Mouse (Mus musculus) heart, embryonic 15.5 days (tissue): ENCODE results near the gene Gm21983. TPM values are rescaled to one million over a fixed set of nuclear protein-coding genes. Genes with fewer than 3 reads are reported as not detected.

Experiments used
- ATAC-seq: fragments of 200-750 bp; cut with Nextera tagmentation; replicated peaks from 2 replicates; pipeline ENCODE4 v1.8.0; 2017; ENCODE audit warnings: low read depth, moderate TSS enrichment; ENCODE audit not compliant: insufficient number of reproducible peaks, insufficient read depth, low FRiP score
- H3K27ac ChIP-seq: fragments of 300-500 bp; sonication (generic); 2 replicates; pipeline ENCODE4 v1.5.1; 2015; ENCODE audit warnings: mild to moderate bottlenecking, inconsistent platforms
- H3K27me3 ChIP-seq: fragments of 300-500 bp; sonication (generic); 2 replicates; pipeline ENCODE4 v1.6.1; 2015; ENCODE audit warnings: inconsistent platforms
- H3K36me3 ChIP-seq: fragments of 300-500 bp; sonication (generic); 2 replicates; pipeline ENCODE4 v1.6.1; 2015; ENCODE audit warnings: mild to moderate bottlenecking, inconsistent platforms
- H3K4me1 ChIP-seq: fragments of 300-500 bp; sonication (generic); replicated peaks from 2 replicates; pipeline ENCODE4 v1.6.1; 2015; ENCODE audit warnings: inconsistent platforms
- H3K4me2 ChIP-seq: fragments of 300-500 bp; sonication (generic); 2 replicates; pipeline ENCODE4 v1.6.1; 2015; ENCODE audit warnings: inconsistent platforms, mild to moderate bottlenecking, moderate library complexity
- H3K4me3 ChIP-seq: fragments of 300-500 bp; sonication (generic); 2 replicates; pipeline ENCODE4 v1.5.1; 2015; ENCODE audit warnings: mild to moderate bottlenecking, inconsistent platforms
- H3K9ac ChIP-seq: fragments of 300-500 bp; sonication (generic); 2 replicates; pipeline ENCODE4 v1.6.1; 2015; ENCODE audit warnings: mild to moderate bottlenecking, inconsistent platforms
- H3K9me3 ChIP-seq: fragments of 300-500 bp; sonication (generic); replicated peaks from 2 replicates; pipeline ENCODE4 v1.6.1; 2016; ENCODE audit warnings: inconsistent platforms
- WGBS: fragments of 180-500 bp; shearing (Covaris S2); methylation state at CpG from one replicate; pipeline ENCODE4 v1.1.7; 2015; ENCODE audit warnings: mixed read lengths; 5-methylcytosine and 5-hydroxymethylcytosine counted together
- polyA plus RNA-seq: library from polyadenylated mRNA; unstranded; fragments of >200 nt; fragmentation: Nextera tagmentation; extraction: Ambion mirVana; gene quantifications from 2 replicates; pipeline ENCODE4 v1.2.1, GENCODE M21; 2015

The Gm21983 gene
- polyA plus RNA-seq, 1 experiment from 2014 or later: not detected

DNA sequence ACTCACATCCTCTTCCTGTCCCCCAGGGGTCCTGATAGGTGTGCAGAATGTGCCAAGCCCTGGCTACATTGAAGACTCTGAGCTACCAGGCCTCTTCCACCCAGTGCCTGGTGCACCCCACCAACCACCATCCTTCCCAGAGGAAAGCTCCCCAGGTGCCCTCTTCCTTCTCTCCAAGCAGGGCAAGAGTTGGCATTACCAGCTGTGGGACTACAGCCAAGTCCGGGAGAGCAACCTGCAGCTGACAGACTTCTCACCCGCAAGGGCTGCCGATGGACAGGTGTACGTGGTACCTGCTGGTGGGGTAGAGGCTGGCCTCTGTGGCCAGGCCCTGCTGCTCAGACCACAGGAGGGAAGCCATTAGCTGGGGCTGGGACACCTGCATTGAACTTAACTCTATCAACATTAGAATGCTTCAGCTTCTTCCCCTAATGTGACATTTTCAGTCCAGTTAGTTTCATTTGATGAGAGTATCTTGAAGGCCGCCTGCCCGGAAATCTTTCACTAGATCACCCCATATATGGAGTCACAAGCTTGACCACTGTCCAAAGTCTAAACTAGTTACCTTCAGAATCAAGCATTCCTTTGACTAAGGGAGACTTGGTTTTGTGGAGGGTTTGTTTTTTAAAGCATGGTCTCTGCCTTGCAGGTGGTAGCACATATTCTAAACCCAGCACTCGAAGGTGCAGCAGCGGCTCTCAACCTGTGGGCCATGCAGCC, 23.0 kb upstream of the Gm21983 start:
- H3K4me3 ChIP-seq: no peak overlapping the region
- H3K27me3 ChIP-seq: no peaks in the 10 kb centered on the region
- H3K9ac ChIP-seq: no peak overlapping the region
- no peak overlapping the region for H3K27ac ChIP-seq
- ATAC-seq: no peak
- no peak overlapping the region for H3K4me2 ChIP-seq
- 89% methylated on average over 8 of the region's 8 CpGs for WGBS
- H3K36me3 ChIP-seq: peaks cover 30% of the 10 kb centered on the region
- no peaks in the 10 kb centered on the region for H3K9me3 ChIP-seq
- no peaks in the 10 kb centered on the region for H3K4me1 ChIP-seq

DNA sequence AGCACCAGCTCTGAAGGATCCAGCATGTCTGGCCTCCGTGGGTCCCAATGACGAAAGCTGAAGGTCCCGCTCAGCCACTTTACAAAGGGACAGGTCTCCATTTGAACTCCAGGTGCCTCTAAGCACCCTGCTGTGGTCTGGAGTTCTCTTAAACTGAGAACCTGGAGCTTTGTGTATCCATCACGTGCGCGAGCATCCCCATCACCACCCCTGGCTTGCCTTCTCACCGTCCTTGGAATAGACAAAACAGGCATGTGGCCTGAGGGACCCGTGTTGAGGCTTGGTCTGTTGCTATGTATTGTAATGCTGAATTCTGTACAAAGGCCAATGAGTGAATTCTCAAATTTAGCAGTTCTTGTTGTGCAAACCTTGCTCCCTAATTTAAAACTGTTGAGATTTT, 17.9 kb upstream of the Gm21983 start:
- WGBS: 89% methylated on average over 8 of the region's 8 CpGs

DNA sequence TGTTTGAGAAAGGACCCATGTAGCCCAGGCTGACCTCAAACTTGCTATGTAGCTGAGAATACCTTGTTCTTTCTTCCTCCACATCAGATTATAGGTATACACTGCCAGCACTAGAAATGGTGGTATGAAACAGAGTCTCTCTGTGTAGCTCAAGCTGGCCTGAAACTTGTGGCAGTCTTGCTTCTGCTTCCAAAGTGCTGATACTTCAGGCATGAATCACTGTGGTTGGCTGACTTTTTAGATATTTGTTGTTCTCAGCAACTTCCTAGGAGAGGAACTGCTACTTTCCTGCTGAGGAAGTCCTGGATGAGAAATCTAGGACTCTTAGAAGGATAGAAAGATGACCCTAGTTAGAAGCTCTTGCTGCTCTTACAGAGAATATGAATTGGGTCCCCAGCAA, 17.5 kb upstream of the Gm21983 start:
- Histone ChIP-seq H3K36me3 (peaks cover 22% of the 10 kb centered on the region), H3K4me2 (no peak overlapping the region), H3K9me3 (no peaks in the 10 kb centered on the region), H3K27ac (no peak overlapping the region), H3K4me3 (no peak overlapping the region), H3K4me1 (peaks cover 25% of the 10 kb centered on the region), H3K9ac (no peak overlapping the region), H3K27me3 (no peaks in the 10 kb centered on the region)
- no peak for ATAC-seq

More for the DNA sequence above, 17.9 kb upstream of the Gm21983 start:
- H3K4me1 ChIP-seq: peaks cover 20% of the 10 kb centered on the region
- H3K4me2 ChIP-seq: no peak overlapping the region
- no peak overlapping the region for H3K27ac ChIP-seq
- no peak for ATAC-seq
- H3K4me3 ChIP-seq: no peak overlapping the region
- no peaks in the 10 kb centered on the region for H3K27me3 ChIP-seq
- H3K9ac ChIP-seq: no peak overlapping the region
- no peaks in the 10 kb centered on the region for H3K9me3 ChIP-seq
- H3K36me3 ChIP-seq: peaks cover 22% of the 10 kb centered on the region

DNA sequence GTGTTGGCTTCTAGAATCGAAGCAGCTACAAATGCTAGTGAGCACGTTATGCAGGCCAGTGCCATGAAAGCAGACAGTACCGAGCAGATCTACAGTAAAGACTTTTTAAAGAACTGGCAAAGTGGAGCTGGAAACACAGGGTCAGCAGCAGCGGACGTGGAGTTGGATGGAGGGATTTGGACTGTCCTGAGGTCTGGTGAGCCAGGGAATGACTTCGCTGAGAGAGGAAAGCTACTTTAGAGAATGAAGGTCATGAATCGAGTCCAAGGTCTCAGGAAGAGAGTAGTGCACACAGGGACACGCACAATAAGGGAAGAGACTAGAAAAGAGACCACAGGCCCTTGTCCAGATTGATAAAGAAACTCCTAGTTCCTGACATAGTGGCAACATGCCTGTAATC, 16.7 kb upstream of the Gm21983 start:
- H3K4me3 ChIP-seq: no peak overlapping the region
- H3K36me3 ChIP-seq: peaks cover 24% of the 10 kb centered on the region
- ATAC-seq: no peak
- peaks cover 26% of the 10 kb centered on the region for H3K4me1 ChIP-seq
- H3K9me3 ChIP-seq: no peaks in the 10 kb centered on the region
- no peak overlapping the region for H3K4me2 ChIP-seq
- no peak overlapping the region for H3K27ac ChIP-seq
- H3K27me3 ChIP-seq: no peaks in the 10 kb centered on the region
- 93% methylated on average over 8 of the region's 8 CpGs for WGBS
- no peak overlapping the region for H3K9ac ChIP-seq

DNA sequence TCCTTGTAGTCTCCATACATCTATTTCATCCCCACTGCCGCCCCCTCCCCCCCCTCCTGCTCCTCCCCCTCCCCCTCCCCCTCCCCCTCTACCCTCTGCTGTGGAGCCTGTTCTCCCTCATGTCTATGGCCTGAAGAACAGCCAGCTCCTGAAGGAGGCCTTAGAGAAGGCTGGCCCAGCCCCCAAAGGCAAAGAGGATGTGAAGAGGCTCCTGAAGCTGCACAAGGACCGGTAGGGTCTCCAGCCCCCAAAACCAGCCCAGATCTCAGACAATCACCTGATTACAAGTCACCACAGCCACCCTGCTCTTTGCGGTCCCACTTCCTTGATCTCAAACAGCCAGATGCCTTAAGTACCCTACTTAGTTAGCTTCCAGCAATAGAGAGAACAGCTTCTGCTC, 16.2 kb upstream of the Gm21983 start:
- Histone ChIP-seq H3K4me2 (no peak overlapping the region), H3K4me1 (peaks cover 26% of the 10 kb centered on the region), H3K9ac (no peak overlapping the region), H3K27me3 (no peaks in the 10 kb centered on the region), H3K36me3 (peaks cover 24% of the 10 kb centered on the region), H3K9me3 (no peaks in the 10 kb centered on the region), H3K4me3 (no peak overlapping the region), H3K27ac (no peak overlapping the region)
- no peak for ATAC-seq
- 87% methylated on average over 2 of the region's 3 CpGs for whole genome bisulfite sequencing

DNA sequence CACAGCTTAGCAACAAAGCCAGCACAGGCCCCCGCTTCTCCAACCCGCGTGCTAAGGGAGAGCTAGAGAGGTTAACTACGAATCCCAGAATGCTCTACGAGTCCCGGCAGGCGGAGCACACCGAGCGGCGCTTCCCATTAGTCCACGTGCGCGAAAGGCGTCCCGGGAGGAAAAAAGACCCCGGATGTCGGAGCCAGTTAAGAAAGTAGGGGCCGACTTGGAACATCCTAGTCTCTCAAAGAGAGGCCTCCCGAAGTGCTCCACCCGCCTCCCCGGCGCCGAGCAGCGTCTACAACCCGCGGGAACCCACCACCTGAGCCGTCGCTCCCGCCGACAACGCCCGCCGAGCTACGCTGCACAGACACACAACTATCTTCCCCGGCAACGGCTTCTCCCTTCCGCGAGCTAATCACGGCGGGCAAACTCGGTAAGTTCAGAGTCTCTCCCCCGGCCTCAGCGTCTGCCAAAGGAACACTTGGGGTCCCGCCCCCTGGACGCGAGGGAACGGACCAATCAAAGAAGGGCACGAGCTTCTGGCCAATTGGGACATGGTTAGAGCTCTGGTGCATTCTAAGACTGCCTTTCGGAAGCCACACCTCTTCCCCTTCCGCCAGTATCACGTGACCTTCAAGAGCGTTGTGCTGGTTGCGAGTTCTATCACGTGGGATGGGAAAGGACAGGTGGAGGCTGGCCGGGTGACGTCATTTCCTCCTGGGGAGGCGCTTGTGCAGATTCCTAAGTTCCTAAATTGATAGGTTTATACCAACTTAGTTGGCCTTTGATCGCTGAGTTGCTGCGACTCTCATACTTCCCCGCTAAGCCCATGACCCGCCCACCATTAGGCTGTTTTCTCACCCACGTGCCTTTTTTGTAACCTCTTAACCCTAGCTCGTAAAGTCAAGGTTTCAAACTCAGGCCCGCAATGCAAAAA, 15.1 kb upstream of the Gm21983 start, which contains the start of the genes BC024978 and Snrpa:
Gene BC024978 (plus strand): TSS at position 101 of the 931 bp plus-strand sequence.
Gene Snrpa (minus strand): TSS at position 591 of the 931 bp plus-strand sequence.
- peak within 1 kb of the TSS; percentile 82 for H3K4me2 ChIP-seq
- peak within 1 kb of the TSS; percentile 81 for H3K4me3 ChIP-seq
- WGBS: under 1% methylated on average over 64 of the region's 64 CpGs
- H3K36me3 ChIP-seq: peaks cover 33% of the 10 kb centered on the region
- H3K27me3 ChIP-seq: no peaks in the 10 kb centered on the region
- peaks cover 26% of the 10 kb centered on the region for H3K4me1 ChIP-seq
- peak within 1 kb of the TSS; percentile 99 for H3K27ac ChIP-seq
- peak; percentile 99 for ATAC-seq
- no peaks in the 10 kb centered on the region for H3K9me3 ChIP-seq
- H3K9ac ChIP-seq: peak within 1 kb of the TSS; percentile 90

DNA sequence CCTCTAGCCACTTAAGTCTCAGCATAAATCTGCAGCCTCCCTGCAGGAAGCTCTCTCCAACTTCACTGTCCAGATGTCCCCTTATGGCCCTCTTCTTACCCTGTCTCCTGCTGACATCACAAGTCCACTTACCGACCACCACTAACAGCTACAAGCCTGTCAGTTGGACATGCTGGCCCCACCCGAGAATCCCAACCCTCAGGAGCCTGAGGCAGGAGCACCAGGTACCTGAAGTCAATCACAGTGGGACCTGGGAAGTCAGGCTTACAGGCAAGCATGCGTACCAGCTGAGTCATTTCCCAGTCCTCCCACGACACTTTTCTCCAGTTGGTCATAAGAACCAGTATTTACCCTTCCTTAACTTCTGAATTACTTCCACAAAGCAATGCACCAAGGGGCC, 12.8 kb upstream of the Gm21983 start:
- no peaks in the 10 kb centered on the region for H3K9me3 ChIP-seq
- peaks cover 26% of the 10 kb centered on the region for H3K4me1 ChIP-seq
- whole genome bisulfite sequencing: 78% methylated on average over 4 of the region's 4 CpGs
- ATAC-seq: no peak
- H3K4me2 ChIP-seq: no peak overlapping the region
- H3K27me3 ChIP-seq: no peaks in the 10 kb centered on the region
- H3K27ac ChIP-seq: no peak overlapping the region
- H3K4me3 ChIP-seq: no peak overlapping the region
- H3K9ac ChIP-seq: 0 out of 2 replicates have a peak overlapping the region, but pooled peaks have one; percentile 13
- H3K36me3 ChIP-seq: peaks cover 53% of the 10 kb centered on the region

DNA sequence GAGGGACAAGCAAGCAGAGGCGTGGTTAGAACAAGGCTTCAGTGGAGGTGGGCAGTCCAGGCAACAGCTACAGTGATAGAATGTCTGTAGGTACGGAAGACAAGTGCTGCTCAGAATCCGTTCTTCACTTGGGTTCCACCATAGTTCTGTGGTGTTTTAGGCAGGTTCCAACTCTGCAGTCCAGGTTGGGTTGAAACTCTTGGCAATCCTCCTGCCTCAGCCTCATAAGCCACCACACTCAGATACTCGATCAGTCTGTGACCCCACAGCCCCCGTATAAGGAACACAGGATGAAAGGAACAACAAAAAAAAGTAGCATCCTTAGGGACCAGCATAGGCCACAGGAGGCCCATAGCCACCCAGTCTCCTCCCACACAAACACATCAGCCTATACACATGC, 11.5 kb upstream of the Gm21983 start:
- H3K27ac ChIP-seq: no peak overlapping the region
- peaks cover 66% of the 10 kb centered on the region for H3K36me3 ChIP-seq
- no peak overlapping the region for H3K4me3 ChIP-seq
- ATAC-seq: no peak
- no peaks in the 10 kb centered on the region for H3K9me3 ChIP-seq
- no peak overlapping the region for H3K9ac ChIP-seq
- no peak overlapping the region for H3K4me2 ChIP-seq
- no peaks in the 10 kb centered on the region for H3K27me3 ChIP-seq
- WGBS: 89% methylated on average over 5 of the region's 5 CpGs
- H3K4me1 ChIP-seq: peaks cover 26% of the 10 kb centered on the region

DNA sequence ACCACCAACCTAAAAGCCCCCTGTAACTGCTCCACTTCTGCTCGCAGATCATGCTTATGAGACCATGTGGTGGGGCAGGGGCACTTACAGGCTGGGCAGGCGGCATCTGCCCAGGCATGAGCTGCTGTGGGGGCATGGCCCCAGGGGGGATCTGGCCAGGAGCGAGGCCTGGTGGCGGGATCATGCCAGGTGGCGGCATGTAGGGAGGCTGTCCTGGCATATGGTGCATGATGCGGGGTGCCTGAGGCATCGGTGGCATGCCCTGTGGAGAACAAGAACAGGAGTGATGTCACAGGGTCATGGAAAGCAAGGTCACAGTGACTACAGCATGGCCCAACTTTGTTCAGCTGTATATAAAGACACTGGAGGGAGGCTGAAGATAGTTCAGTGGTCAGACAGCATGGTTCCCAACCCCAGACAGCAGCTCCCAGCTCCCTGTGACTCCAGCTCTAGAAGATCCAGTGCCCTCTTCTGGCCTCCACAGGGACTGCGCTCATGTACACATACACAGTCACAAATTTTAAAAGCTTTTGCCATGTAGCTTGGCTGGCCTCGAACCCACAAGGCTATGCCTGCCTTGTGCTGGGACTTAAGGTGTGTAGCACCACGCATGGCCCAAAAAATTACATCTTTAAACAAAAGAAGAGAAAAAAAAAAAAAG, 8.5 kb upstream of the Gm21983 start:
- H3K9ac ChIP-seq: no peak overlapping the region
- H3K9me3 ChIP-seq: no peaks in the 10 kb centered on the region
- peaks cover 10% of the 10 kb centered on the region for H3K4me1 ChIP-seq
- H3K4me3 ChIP-seq: no peak overlapping the region
- ATAC-seq: no peak
- H3K36me3 ChIP-seq: peaks cover 94% of the 10 kb centered on the region
- H3K27ac ChIP-seq: no peak overlapping the region
- no peaks in the 10 kb centered on the region for H3K27me3 ChIP-seq
- 95% methylated on average over 10 of the region's 10 CpGs for WGBS
- H3K4me2 ChIP-seq: no peak overlapping the region

DNA sequence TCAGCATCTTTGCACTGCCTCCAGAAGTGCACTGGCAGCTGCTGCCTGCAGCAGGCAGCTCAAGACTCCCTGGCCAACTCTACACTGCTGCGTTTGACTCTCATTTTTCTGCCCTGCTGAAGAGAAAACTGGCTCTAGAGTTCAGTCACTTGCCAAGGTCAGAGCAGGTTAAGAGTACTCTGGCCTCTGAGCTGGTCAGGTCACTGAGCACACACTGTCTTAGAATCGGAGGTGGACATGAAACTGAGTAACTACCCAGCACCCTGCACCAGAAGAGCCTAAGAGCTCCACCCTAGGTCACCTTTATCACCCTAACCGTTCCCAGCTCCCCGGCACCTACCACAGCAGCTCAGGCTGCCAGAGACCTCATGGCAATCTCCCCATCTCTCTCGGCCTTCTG, 5.1 kb upstream of the Gm21983 start:
- no peak overlapping the region for H3K4me3 ChIP-seq
- no peaks in the 10 kb centered on the region for H3K9me3 ChIP-seq
- ATAC-seq: no peak
- no peak overlapping the region for H3K27ac ChIP-seq
- no peak overlapping the region for H3K9ac ChIP-seq
- no peaks in the 10 kb centered on the region for H3K27me3 ChIP-seq
- H3K36me3 ChIP-seq: peaks cover 68% of the 10 kb centered on the region
- WGBS: 86% methylated on average over 5 of the region's 5 CpGs
- no peak overlapping the region for H3K4me2 ChIP-seq
- no peaks in the 10 kb centered on the region for H3K4me1 ChIP-seq

DNA sequence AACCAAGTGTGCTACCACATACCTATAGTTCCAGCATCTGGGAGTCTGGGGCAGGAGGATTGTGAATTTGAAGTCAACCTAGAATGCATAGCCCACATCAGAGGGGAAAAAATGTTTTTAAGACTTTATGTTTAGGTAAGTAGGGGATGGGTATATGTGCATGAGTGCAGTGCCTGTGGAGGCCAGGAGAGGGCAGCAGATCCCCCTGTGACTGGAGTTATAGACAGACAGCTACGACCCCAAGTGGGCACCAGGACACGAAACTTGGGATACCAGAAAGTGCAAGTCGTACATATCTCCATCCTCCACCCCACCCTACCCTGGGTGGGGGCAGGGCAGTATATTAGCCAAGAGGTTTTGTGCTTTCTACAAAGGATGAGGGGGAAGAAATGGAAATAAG, 4.1 kb upstream of the Gm21983 start:
- no peak overlapping the region for H3K9ac ChIP-seq
- peaks cover 58% of the 10 kb centered on the region for H3K36me3 ChIP-seq
- H3K4me1 ChIP-seq: peaks cover 3% of the 10 kb centered on the region; the same call in 1 of the 2 replicates
- no peak overlapping the region for H3K4me2 ChIP-seq
- no peak; the same call in 1 of the 2 replicates for ATAC-seq
- WGBS: 71% methylated on average over 3 of the region's 3 CpGs
- H3K9me3 ChIP-seq: no peaks in the 10 kb centered on the region
- H3K27ac ChIP-seq: no peak overlapping the region
- no peaks in the 10 kb centered on the region for H3K27me3 ChIP-seq
- no peak overlapping the region for H3K4me3 ChIP-seq
